In genomic region chr6:61003916-61004765, GRCm38 (mm10) we compare ENCODE assay signal across 18 mouse cellular contexts.
DNase-seq lines count a peak whose midpoint lies in the region; ATAC-seq lines count a peak whose summit lies in the region.
"Had no signal": no experiment of that assay in that cellular context is flagged by ENCODE, and none has a peak within 500 bp of the region (broad histone marks: within the 10 kb centered on the region; RNA-seq: fewer than 3 reads in every experiment).

No protein-coding gene starts in this region.

- no peaks in the 10 kb centered on the region for H3K9me3 ChIP-seq in embryonic facial prominence, embryonic 13.5 days
- H3K9me3 ChIP-seq in embryonic facial prominence, embryonic 10.5 days, result peaks cover 11% of the 10 kb centered on the region; the same call in 1 of the 2 replicates
- H3K9me3 ChIP-seq in hindbrain, embryonic 14.5 days (ENCODE audit: control insufficient read depth, low read length), result no peaks in the 10 kb centered on the region
- peaks cover 6% of the 10 kb centered on the region; the same call in 1 of the 2 replicates for H3K9me3 ChIP-seq in hindbrain, embryonic 12.5 days (replicated peaks)
- H3K9me3 ChIP-seq in embryonic facial prominence, embryonic 14.5 days (ENCODE audit: control insufficient read depth, low read length), result peaks cover 12% of the 10 kb centered on the region; the same call in 1 of the 2 replicates
- no peaks in the 10 kb centered on the region for H3K9me3 ChIP-seq in midbrain, embryonic 16.5 days (replicated peaks; ENCODE audit: control insufficient read depth, low read length, poor library complexity, severe bottlenecking)
- H3K9me3 ChIP-seq: embryonic facial prominence, embryonic 15.5 days; hindbrain, embryonic 15.5 days; stomach, embryonic 15.5 days had no signal

- no peak for DNase-seq in embryonic facial prominence, embryonic 10.5 days (ENCODE audit: low spot score)
- DNase-seq in hindbrain, embryonic 14.5 days (ENCODE audit: low spot score), result no peak
- DNase-seq in embryonic facial prominence, embryonic 14.5 days (ENCODE audit: low spot score), result peak; percentile 29
- no peak for DNase-seq in cerebellum, adult 9-10 months
- DNase-seq in cerebellum, postnatal 10 days, result no peak
- DNase-seq: adrenal gland, postnatal 14 days; cerebellum, adult 11-12 months; thymus, adult 18-20 months; thymus, postnatal 4 days had no signal

- H3K36me3 ChIP-seq in embryonic facial prominence, embryonic 13.5 days, result no peaks in the 10 kb centered on the region
- H3K36me3 ChIP-seq in embryonic facial prominence, embryonic 10.5 days (replicated peaks), result no peaks in the 10 kb centered on the region
- H3K36me3 ChIP-seq in hindbrain, embryonic 14.5 days (replicated peaks; ENCODE audit: control insufficient read depth, insufficient read depth), result no peaks in the 10 kb centered on the region
- H3K36me3 ChIP-seq in hindbrain, embryonic 12.5 days, result no peaks in the 10 kb centered on the region
- no peaks in the 10 kb centered on the region for H3K36me3 ChIP-seq in embryonic facial prominence, embryonic 14.5 days (ENCODE audit: control insufficient read depth, insufficient read depth, low read length)
- no peaks in the 10 kb centered on the region for H3K36me3 ChIP-seq in midbrain, embryonic 16.5 days (ENCODE audit: control insufficient read depth, insufficient read depth, low read length)
- H3K36me3 ChIP-seq: embryonic facial prominence, embryonic 15.5 days; hindbrain, embryonic 15.5 days; stomach, embryonic 15.5 days had no signal

- WGBS in embryonic facial prominence, embryonic 13.5 days, result 44% methylated on average over 3 of the region's 3 CpGs
- 70% methylated on average over 3 of the region's 3 CpGs for WGBS in embryonic facial prominence, embryonic 10.5 days
- WGBS in hindbrain, embryonic 14.5 days, result 29% methylated on average over 3 of the region's 3 CpGs
- 44% methylated on average over 3 of the region's 3 CpGs for WGBS in hindbrain, embryonic 12.5 days
- 49% methylated on average over 3 of the region's 3 CpGs for WGBS in embryonic facial prominence, embryonic 14.5 days
- WGBS in midbrain, embryonic 16.5 days, result 21% methylated on average over 3 of the region's 3 CpGs

- 0 out of 2 replicates have a peak, but pooled peaks have one; percentile 43 for ATAC-seq in embryonic facial prominence, embryonic 13.5 days (ENCODE audit: insufficient number of reproducible peaks, insufficient read depth, low FRiP score, low TSS enrichment, low read depth)
- ATAC-seq in hindbrain, embryonic 14.5 days (ENCODE audit: low FRiP score), result 0 out of 2 replicates have a peak, but pooled peaks have one; percentile 51
- no peak for ATAC-seq in hindbrain, embryonic 12.5 days (ENCODE audit: low FRiP score)
- 0 out of 2 replicates have a peak, but pooled peaks have one; percentile 18 for ATAC-seq in embryonic facial prominence, embryonic 14.5 days (ENCODE audit: low read depth)
- 0 out of 2 replicates have a peak, but pooled peaks have one; percentile 39 for ATAC-seq in midbrain, embryonic 16.5 days
- ATAC-seq: CD4-positive, CD25-positive, alpha-beta regulatory T cell, adult 4 months; intestine, postnatal 0 days had no signal

- H3K27ac ChIP-seq in embryonic facial prominence, embryonic 13.5 days, result no peak overlapping the region
- no peak overlapping the region for H3K27ac ChIP-seq in embryonic facial prominence, embryonic 10.5 days (replicated peaks)
- no peak overlapping the region for H3K27ac ChIP-seq in hindbrain, embryonic 14.5 days
- H3K27ac ChIP-seq in hindbrain, embryonic 12.5 days, result no peak overlapping the region
- no peak overlapping the region for H3K27ac ChIP-seq in embryonic facial prominence, embryonic 14.5 days (replicated peaks; ENCODE audit: low read depth, low read length)
- H3K27ac ChIP-seq in midbrain, embryonic 16.5 days (ENCODE audit: low read length), result no peak overlapping the region; the same call in 1 of the 2 replicates
- H3K27ac ChIP-seq: embryonic facial prominence, embryonic 15.5 days; hindbrain, embryonic 15.5 days; liver, embryonic 14.5 days; stomach, embryonic 15.5 days had no signal

- H3K4me3 ChIP-seq in embryonic facial prominence, embryonic 13.5 days, result no peak overlapping the region
- no peak overlapping the region for H3K4me3 ChIP-seq in embryonic facial prominence, embryonic 10.5 days
- no peak overlapping the region for H3K4me3 ChIP-seq in hindbrain, embryonic 14.5 days (replicated peaks; ENCODE audit: low read length)
- H3K4me3 ChIP-seq in hindbrain, embryonic 12.5 days, result no peak overlapping the region
- H3K4me3 ChIP-seq in embryonic facial prominence, embryonic 14.5 days (ENCODE audit: low read depth, low read length), result no peak overlapping the region
- H3K4me3 ChIP-seq in midbrain, embryonic 16.5 days (ENCODE audit: low read depth, low read length), result no peak overlapping the region
- H3K4me3 ChIP-seq: embryonic facial prominence, embryonic 15.5 days; hindbrain, embryonic 15.5 days; stomach, embryonic 15.5 days had no signal

- no peak overlapping the region for H3K9ac ChIP-seq in embryonic facial prominence, embryonic 13.5 days
- no peak overlapping the region for H3K9ac ChIP-seq in hindbrain, embryonic 14.5 days
- H3K9ac ChIP-seq in hindbrain, embryonic 12.5 days, result no peak overlapping the region
- no peak overlapping the region for H3K9ac ChIP-seq in embryonic facial prominence, embryonic 14.5 days (ENCODE audit: low read depth, low read length)
- H3K9ac ChIP-seq in midbrain, embryonic 16.5 days (ENCODE audit: low read depth, low read length), result no peak overlapping the region
- H3K9ac ChIP-seq: embryonic facial prominence, embryonic 15.5 days; hindbrain, embryonic 15.5 days; liver, embryonic 14.5 days; stomach, embryonic 15.5 days had no signal

- H3K4me1 ChIP-seq in embryonic facial prominence, embryonic 13.5 days, result 0 out of 2 replicates have a peak, but pooled peaks cover 3% of the 10 kb centered on the region
- no peaks in the 10 kb centered on the region for H3K4me1 ChIP-seq in embryonic facial prominence, embryonic 10.5 days
- H3K4me1 ChIP-seq in hindbrain, embryonic 14.5 days (replicated peaks; ENCODE audit: control insufficient read depth, insufficient read depth, low read length), result no peaks in the 10 kb centered on the region
- no peaks in the 10 kb centered on the region for H3K4me1 ChIP-seq in hindbrain, embryonic 12.5 days
- no peaks in the 10 kb centered on the region for H3K4me1 ChIP-seq in embryonic facial prominence, embryonic 14.5 days (ENCODE audit: control insufficient read depth, insufficient read depth, low read length)
- peaks cover 4% of the 10 kb centered on the region; the same call in 1 of the 2 replicates for H3K4me1 ChIP-seq in midbrain, embryonic 16.5 days (ENCODE audit: control insufficient read depth, insufficient read depth, low read length)
- H3K4me1 ChIP-seq: embryonic facial prominence, embryonic 15.5 days; stomach, embryonic 15.5 days had no signal

- H3K27me3 ChIP-seq in embryonic facial prominence, embryonic 13.5 days, result no peaks in the 10 kb centered on the region
- no peaks in the 10 kb centered on the region for H3K27me3 ChIP-seq in embryonic facial prominence, embryonic 10.5 days (replicated peaks; ENCODE audit: low read depth, poor library complexity, severe bottlenecking)
- no peaks in the 10 kb centered on the region for H3K27me3 ChIP-seq in hindbrain, embryonic 14.5 days (ENCODE audit: control insufficient read depth, insufficient read depth, low read length)
- H3K27me3 ChIP-seq in hindbrain, embryonic 12.5 days, result no peaks in the 10 kb centered on the region
- no peaks in the 10 kb centered on the region for H3K27me3 ChIP-seq in embryonic facial prominence, embryonic 14.5 days (replicated peaks; ENCODE audit: control insufficient read depth, insufficient read depth, low read length)
- no peaks in the 10 kb centered on the region for H3K27me3 ChIP-seq in midbrain, embryonic 16.5 days (ENCODE audit: control insufficient read depth, insufficient read depth, low read depth, low read length)
- H3K27me3 ChIP-seq: embryonic facial prominence, embryonic 15.5 days; hindbrain, embryonic 15.5 days; stomach, embryonic 15.5 days had no signal

- H3K4me2 ChIP-seq in embryonic facial prominence, embryonic 13.5 days, result no peak overlapping the region
- no peak overlapping the region for H3K4me2 ChIP-seq in hindbrain, embryonic 14.5 days (replicated peaks)
- no peak overlapping the region for H3K4me2 ChIP-seq in hindbrain, embryonic 12.5 days (replicated peaks)
- H3K4me2 ChIP-seq in embryonic facial prominence, embryonic 14.5 days (ENCODE audit: low read depth, low read length), result no peak overlapping the region
- no peak overlapping the region for H3K4me2 ChIP-seq in midbrain, embryonic 16.5 days (ENCODE audit: low read length)
- H3K4me2 ChIP-seq: embryonic facial prominence, embryonic 15.5 days; hindbrain, embryonic 15.5 days; stomach, embryonic 15.5 days had no signal
